Mouse (Mus musculus): ENCODE measurements around the gene Iqsec2. TPM values are rescaled to one million over a fixed set of nuclear protein-coding genes. Genes with fewer than 3 reads are reported as not detected.

Iqsec2 gene
- 26.5 and 27.9 TPM in 2 replicates for total RNA-seq (2021)
- long read RNA-seq, experiment 1, partial matches to known transcripts, result 1 of 12 reads
- long read RNA-seq, experiment 1, other reads (novel, unspliced or antisense), result 9 of 12 reads
- long read RNA-seq, experiment 2, partial matches to known transcripts, result 1 of 16 reads
- long read RNA-seq, experiment 2, other reads (novel, unspliced or antisense), result 11 of 16 reads

GRCm38 (mm10) chrX:152143941-152144741 is at the start of gene Iqsec2:
TSS of gene Iqsec2 (plus strand) at chrX:152144268.
- DNase-seq, result peak; percentile 40

DNA sequence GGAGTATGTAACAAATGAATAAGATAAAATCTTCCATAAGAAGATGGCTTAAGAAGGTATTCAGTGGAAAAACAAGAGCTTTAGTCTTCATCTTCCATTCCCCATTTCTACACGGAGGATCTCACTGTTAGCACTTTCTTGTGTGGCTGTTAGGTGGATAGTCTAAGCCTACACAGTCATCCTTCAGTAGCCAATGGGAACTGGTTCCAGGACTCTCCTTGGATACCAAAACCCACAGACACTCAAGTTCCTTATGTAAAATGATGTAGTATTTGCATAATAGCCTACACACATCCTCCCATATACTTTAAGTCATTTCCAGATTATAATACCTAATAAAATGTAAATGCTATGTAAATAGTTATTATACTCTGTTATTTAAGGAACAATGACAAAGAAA is 46.5 kb upstream of the Iqsec2 start:
- no peak for DNase-seq

GRCm38 (mm10) chrX:152121687-152122086 is 22.4 kb upstream of the Iqsec2 start:
- no peak for DNase-seq

DNA sequence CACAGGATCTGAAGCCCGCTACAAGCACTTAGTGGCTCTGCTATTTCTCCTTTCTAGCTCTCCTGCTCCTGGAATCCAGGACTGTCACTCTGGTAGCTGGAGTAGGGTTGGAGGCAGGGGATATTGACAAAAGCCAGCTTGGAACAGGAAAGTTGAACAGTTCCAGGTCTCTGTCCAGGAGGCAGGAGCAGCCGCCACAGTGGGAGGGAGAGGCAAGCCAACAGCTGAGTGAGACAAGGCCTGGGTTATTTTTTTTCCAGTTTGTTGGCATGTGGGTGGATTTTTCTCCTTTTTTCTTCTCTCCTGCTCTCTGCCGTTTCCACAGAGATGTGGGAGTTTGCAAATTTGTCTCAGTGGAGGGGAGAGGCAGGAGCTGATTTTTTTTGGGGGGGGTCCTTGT is 13.3 kb upstream of the Iqsec2 start:
- no peak for DNase-seq

- DNase-seq, result no peak
These were observed 12.0 kb upstream of the Iqsec2 start for GRCm38 (mm10) chrX:152132029-152132428.

DNA sequence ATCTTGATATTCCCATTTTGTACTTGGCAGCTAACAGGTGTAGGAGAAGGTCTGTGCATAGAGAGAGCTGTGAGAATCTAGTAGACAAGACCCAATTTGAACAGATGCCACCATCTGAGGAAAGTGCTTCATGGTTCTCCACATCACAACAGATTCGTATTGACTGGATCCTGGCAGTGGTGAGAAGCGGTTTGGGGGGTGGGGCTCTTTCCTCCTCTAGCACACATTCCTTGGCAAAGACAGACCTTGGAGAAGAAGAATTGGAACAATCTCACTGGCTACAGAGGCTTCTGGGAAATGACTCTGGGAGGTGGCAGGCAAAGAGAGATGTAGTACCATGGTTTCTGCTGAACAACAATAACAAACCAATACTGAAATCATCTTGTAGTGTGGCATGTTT is 8.9 kb upstream of the Iqsec2 start:
- DNase-seq, result no peak

- DNase-seq, result peak; percentile 41
These were observed 710 bp downstream of the Iqsec2 start for GRCm38 (mm10) chrX:152144742-152145214.

DNA sequence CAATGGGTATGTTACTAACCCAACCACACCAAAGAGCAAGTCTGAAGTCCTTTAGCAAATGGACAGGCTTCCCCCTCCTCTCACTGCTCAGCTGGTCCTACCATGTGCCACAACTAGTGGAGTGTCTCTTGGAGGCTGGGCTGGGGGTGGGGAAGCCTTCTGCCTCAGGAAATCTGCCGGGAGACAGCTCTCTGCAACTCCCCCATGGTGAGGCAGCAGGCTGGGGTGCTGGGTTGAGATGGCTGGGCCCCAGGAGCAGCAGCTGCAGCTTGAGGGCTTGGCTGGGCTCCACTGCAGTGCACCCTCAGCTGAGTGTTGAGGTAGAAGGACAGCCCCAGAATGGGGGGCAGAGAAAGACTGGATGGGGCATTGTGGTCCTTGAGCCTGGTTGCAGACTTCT is 2.1 kb downstream of the Iqsec2 start:
- no peak for DNase-seq

DNA sequence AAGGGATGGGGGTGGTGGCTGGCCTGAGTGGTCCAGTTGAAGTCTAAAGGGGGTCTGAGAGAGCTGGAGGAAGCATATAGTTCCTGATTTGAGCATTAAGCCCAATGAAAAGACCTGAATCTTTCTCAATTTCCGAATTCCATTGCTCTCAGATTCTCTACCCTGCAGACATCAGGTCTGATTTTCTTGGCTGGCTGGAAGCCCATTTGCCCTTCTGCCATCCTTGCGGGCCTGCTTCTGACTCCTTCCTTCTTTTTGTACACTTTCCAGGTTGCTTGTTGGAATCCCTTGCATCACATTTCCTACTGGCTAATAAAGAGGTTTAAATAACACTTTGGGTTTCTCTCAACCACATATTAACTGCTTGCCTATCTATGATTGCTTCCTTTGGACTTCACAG is 2.6 kb downstream of the Iqsec2 start:
- no peak for DNase-seq

DNA sequence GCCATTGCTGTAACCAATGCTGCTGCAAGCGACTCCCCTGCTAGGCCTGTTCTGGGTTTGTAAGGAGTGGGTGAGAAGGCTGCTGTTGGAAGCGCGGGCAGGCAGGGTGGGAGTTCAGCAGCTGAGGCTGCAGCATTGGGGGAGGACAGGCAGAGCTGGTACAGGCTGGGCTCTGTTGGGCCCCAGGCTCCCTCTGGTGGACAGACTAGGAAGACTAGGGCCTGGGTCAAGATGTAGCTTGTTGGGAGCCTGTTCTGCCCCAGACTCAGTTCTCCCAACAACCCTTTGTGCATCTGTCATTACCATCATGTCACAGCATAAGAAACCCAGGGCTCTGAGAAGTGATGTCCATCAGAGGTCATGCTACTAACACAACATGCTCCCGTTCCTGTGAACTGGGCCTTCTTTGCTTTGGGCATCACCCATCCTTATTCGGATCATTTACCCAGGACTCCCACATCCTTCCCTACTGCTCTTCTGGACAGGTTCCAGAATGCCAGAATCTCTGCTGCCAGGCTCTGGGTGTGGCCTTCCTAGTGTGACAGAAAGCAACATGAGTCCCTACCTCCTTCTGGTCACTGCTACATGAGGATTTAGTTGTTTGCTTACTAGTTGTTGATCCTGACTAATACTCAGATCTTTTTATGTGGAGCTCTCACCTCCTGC is 3.5 kb downstream of the Iqsec2 start:
- DNase-seq, result peak; percentile 75

- peak; percentile 19 for DNase-seq
These were observed 4.6 kb downstream of the Iqsec2 start for GRCm38 (mm10) chrX:152148706-152149105.

DNA sequence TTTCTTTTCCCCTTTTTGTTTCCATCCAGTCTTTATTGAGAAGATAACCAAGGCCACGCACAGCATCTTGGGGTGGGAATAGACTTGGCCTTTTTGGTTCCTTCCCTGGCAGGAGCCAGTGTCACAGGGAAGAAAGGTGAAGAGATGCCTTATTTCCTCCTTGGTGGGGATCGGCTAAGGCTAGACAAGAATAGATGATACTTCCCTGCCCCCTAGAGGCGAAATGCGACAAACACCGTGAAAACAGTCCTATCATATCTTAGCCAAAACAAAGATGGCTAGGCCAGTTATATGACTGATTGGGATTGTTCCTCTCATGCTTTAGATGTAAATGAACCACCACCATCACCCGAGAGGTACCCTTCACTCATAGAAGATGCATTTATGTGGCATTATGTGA is 7.6 kb downstream of the Iqsec2 start:
- peak; percentile 72 for DNase-seq

- DNase-seq, result no peak
These were observed 14.2 kb downstream of the Iqsec2 start for GRCm38 (mm10) chrX:152158294-152158693.

- no peak for DNase-seq
These were observed 17.3 kb downstream of the Iqsec2 start for GRCm38 (mm10) chrX:152161404-152161803.

DNA sequence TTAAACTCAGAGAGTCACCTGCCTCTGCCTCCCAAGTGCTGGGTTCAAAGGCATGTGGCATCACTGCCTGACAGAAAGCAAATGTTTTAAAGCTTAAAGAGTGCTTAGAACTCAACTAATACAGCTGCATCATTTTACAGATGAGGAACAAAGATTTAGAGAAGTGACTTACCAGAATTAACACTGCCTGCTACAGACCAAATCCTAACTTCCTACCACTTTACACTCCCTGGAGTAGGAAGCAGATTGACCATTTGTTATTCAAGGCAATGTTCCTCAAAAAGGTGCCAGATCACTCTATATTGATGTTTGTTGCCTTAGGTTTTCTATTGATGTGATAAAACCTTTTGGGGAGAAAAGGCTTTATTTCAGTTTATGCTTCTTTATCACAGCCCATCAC is 20.0 kb downstream of the Iqsec2 start:
- no peak for DNase-seq

- no peak for DNase-seq
These were observed 22.1 kb downstream of the Iqsec2 start for GRCm38 (mm10) chrX:152166161-152166560.

DNA sequence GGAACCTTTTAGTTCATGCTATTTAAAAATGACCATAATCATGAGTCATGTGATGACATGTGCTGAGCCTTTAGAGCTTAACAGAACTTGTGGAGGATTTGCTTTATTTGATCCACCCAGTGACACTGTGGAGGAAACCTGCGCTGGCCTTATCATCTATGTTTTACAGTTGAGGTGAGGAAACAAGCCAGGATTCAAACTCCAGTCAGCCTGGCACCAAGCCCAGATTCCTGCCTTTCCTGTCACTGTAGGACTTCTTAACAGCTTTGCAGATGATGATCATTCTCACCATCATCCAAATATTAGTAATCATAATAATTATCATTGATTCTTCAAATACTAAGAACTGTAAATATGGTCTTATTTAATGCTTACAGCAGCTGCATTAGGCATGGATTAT is 24.5 kb downstream of the Iqsec2 start:
- no peak for DNase-seq

- peak; percentile 50 for DNase-seq
These were observed 27.3 kb downstream of the Iqsec2 start for GRCm38 (mm10) chrX:152171041-152172026.

DNA sequence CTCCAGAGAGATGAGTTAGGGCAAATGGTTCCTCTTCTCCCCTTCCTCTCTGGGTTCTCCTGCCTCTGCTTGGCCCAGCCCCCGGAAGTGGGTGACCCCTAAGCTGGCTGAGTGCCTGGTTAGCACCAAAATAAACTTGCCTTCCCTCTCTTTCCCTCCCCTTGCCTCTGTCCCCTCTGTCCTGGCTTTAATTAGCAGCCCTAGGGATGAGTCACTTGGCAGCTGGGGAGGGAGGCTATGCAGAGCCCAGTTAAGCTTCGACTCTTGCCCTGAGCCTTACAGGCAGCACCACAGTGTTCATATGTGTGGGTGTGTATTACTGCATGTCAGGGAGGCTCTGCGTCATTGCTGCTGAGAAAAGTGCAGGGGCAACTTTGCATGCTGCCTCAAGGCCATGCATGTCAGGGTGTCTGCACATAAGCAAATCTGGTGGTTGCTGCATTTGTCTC is 28.4 kb downstream of the Iqsec2 start:
- peak; percentile 61 for DNase-seq

GRCm38 (mm10) chrX:152175284-152175683 is 31.2 kb downstream of the Iqsec2 start:
- DNase-seq, result peak; percentile 45

DNA sequence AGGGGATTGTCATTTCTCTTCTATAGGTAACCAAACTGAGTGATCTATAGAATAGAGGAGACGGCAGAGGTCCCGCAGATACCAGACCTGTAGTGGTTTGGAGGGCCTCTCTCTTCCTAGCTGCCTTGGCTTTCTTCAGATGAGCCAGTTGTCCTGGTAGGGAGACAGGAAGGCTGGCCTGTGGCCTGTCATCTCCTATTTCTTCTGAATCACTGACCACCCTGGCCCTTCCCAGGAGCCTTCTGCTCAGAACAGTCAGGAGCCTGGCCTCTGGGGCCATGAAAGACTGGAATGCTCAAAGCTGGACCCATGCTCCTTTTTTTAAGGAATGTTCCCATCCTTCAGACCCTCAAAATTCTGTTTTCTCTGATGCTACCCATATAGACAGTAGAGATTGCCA is 33.8 kb downstream of the Iqsec2 start:
- no peak for DNase-seq

All from adrenal gland, postnatal 14 days (tissue).